Mouse (Mus musculus) heart, postnatal 36 days (tissue): ENCODE results near the gene Frzb. TPM values are rescaled to one million over a fixed set of nuclear protein-coding genes. Genes with fewer than 3 reads are reported as not detected.

Experiments
- total RNA-seq, 2 experiments: library from RNA; stranded (reverse); gene quantifications; 2 replicates each; pipeline ENCODE4 v1.2.3; 2021

Frzb gene
- total RNA-seq, 2 experiments from 2014 or later = 5.3 to 5.9 TPM

Other genes starting within 250 kb of the Frzb start
- not detected for gene Prdx6b, start 155.2 kb downstream of the Frzb start, total RNA-seq
- 10 to 100 TPM; 35.0 to 36.4 TPM for gene Dnajc10, start 132.2 kb downstream of the Frzb start, total RNA-seq
- gene Nckap1, start 133.8 kb upstream of the Frzb start, total RNA-seq = 10 to 100 TPM; 61.8 to 64.2 TPM
- gene Dusp19, start 169.4 kb upstream of the Frzb start, total RNA-seq = 1 to 10 TPM; 7.9 to 9.8 TPM
- gene Nup35, start 169.6 kb upstream of the Frzb start, total RNA-seq = 1 to 10 TPM; 5.4 to 6.0 TPM